Mouse (Mus musculus) hindbrain, embryonic 13.5 days (tissue): Measurements from ENCODE around the gene Dpm3. TPM values are rescaled to one million over a fixed set of nuclear protein-coding genes. Genes with fewer than 3 reads are reported as not detected.

ENCODE experiments used
- ATAC-seq: fragments of 200-750 bp; cut with Nextera tagmentation; 2 replicates; pipeline ENCODE4 v1.8.0; 2017; ENCODE audit warnings: moderate TSS enrichment; ENCODE audit not compliant: low FRiP score
- H3K27ac ChIP-seq: fragments of 300-500 bp; sonication (generic); 2 replicates; pipeline ENCODE4 v1.5.1; 2015; ENCODE audit warnings: inconsistent platforms, mild to moderate bottlenecking, moderate library complexity
- H3K27me3 ChIP-seq: fragments of 300-500 bp; sonication (generic); 2 replicates; pipeline ENCODE4 v1.6.1; 2015; ENCODE audit warnings: mild to moderate bottlenecking, inconsistent platforms
- H3K36me3 ChIP-seq: fragments of 300-500 bp; sonication (generic); 2 replicates; pipeline ENCODE4 v1.6.1; 2015; ENCODE audit warnings: mild to moderate bottlenecking, inconsistent platforms
- H3K4me1 ChIP-seq: fragments of 300-500 bp; sonication (generic); replicated peaks from 2 replicates; pipeline ENCODE4 v1.6.1; 2015; ENCODE audit warnings: inconsistent platforms
- H3K4me2 ChIP-seq: fragments of 300-500 bp; sonication (generic); 2 replicates; pipeline ENCODE4 v1.6.1; 2015; ENCODE audit warnings: inconsistent platforms, mild to moderate bottlenecking, moderate library complexity
- H3K4me3 ChIP-seq: fragments of 300-500 bp; sonication (generic); 2 replicates; pipeline ENCODE4 v1.5.1; 2015; ENCODE audit warnings: mild to moderate bottlenecking, inconsistent platforms
- H3K9ac ChIP-seq: fragments of 300-500 bp; sonication (generic); 2 replicates; pipeline ENCODE4 v1.6.1; 2015; ENCODE audit warnings: mild to moderate bottlenecking, inconsistent platforms
- H3K9me3 ChIP-seq: fragments of 300-500 bp; sonication (generic); 2 replicates; pipeline ENCODE4 v1.6.1; 2016; ENCODE audit warnings: inconsistent platforms
- WGBS: fragments of 180-500 bp; shearing (Covaris S2); methylation state at CpG from one replicate; pipeline ENCODE4 v1.1.7; 2015; 5-methylcytosine and 5-hydroxymethylcytosine counted together
- polyA plus RNA-seq: library from polyadenylated mRNA; unstranded; fragments of >200 nt; fragmentation: Nextera tagmentation; extraction: Ambion mirVana; gene quantifications from 2 replicates; pipeline ENCODE4 v1.2.1, GENCODE M21; 2015

Gene Dpm3
- polyA plus RNA-seq, 1 experiment from 2014 or later: 76.2 TPM

- H3K36me3 ChIP-seq: peaks cover 16% of the 10 kb centered on the region
- peaks cover 7% of the 10 kb centered on the region; the same call in 1 of the 2 replicates for H3K27me3 ChIP-seq
- 25% methylated on average over 7 of the region's 7 CpGs for WGBS
- no peak overlapping the region for H3K9ac ChIP-seq
- H3K9me3 ChIP-seq: no peaks in the 10 kb centered on the region
- no peak overlapping the region for H3K4me3 ChIP-seq
- no peak overlapping the region for H3K4me2 ChIP-seq
- peaks cover 38% of the 10 kb centered on the region for H3K4me1 ChIP-seq
- no peak for ATAC-seq
- no peak overlapping the region for H3K27ac ChIP-seq
Observed at GRCm38 (mm10) chr3:89250435-89251040, 8.6 kb upstream of the Dpm3 start.

- Histone ChIP-seq H3K9me3 (no peaks in the 10 kb centered on the region), H3K4me1 (peaks cover 32% of the 10 kb centered on the region), H3K27ac (no peak overlapping the region), H3K4me2 (peak overlapping the region; percentile 33), H3K27me3 (peaks cover 10% of the 10 kb centered on the region; the same call in 1 of the 2 replicates), H3K9ac (peak overlapping the region; percentile 5; the same call in 1 of the 2 replicates), H3K4me3 (no peak overlapping the region), H3K36me3 (peaks cover 16% of the 10 kb centered on the region)
- ATAC-seq: peak; percentile 12; the same call in 1 of the 2 replicates
- 14% methylated on average over 17 of the region's 17 CpGs for WGBS
Observed at GRCm38 (mm10) chr3:89251365-89251895, 7.7 kb upstream of the Dpm3 start.

GRCm38 (mm10) chr3:89254994-89255393, 4.2 kb upstream of the Dpm3 start:
- Histone ChIP-seq H3K4me1 (peaks cover 18% of the 10 kb centered on the region), H3K27ac (no peak overlapping the region), H3K9ac (no peak overlapping the region), H3K36me3 (0 out of 2 replicates have a peak, but pooled peaks cover under 1% of the 10 kb centered on the region), H3K27me3 (peaks cover 10% of the 10 kb centered on the region; the same call in 1 of the 2 replicates), H3K4me2 (no peak overlapping the region), H3K4me3 (no peak overlapping the region), H3K9me3 (no peaks in the 10 kb centered on the region)
- ATAC-seq: no peak
- WGBS: 89% methylated on average over 5 of the region's 5 CpGs

GRCm38 (mm10) chr3:89256177-89256576, 3.0 kb upstream of the Dpm3 start:
- Histone ChIP-seq H3K27ac (no peak overlapping the region), H3K9me3 (no peaks in the 10 kb centered on the region), H3K4me3 (no peak overlapping the region), H3K4me1 (peaks cover 8% of the 10 kb centered on the region), H3K9ac (no peak overlapping the region), H3K27me3 (peaks cover 10% of the 10 kb centered on the region; the same call in 1 of the 2 replicates), H3K4me2 (no peak overlapping the region), H3K36me3 (no peaks in the 10 kb centered on the region)
- 81% methylated on average over 5 of the region's 5 CpGs for WGBS
- ATAC-seq: no peak

- Histone ChIP-seq H3K27me3 (peaks cover 3% of the 10 kb centered on the region; the same call in 1 of the 2 replicates), H3K9me3 (no peaks in the 10 kb centered on the region), H3K4me1 (no peaks in the 10 kb centered on the region), H3K4me3 (no peak overlapping the region), H3K4me2 (no peak overlapping the region), H3K27ac (no peak overlapping the region), H3K9ac (no peak overlapping the region), H3K36me3 (no peaks in the 10 kb centered on the region)
- no peak for ATAC-seq
- WGBS: 58% methylated on average over 3 of the region's 3 CpGs
Observed at GRCm38 (mm10) chr3:89260211-89260610, 1.1 kb downstream of the Dpm3 start.

- Histone ChIP-seq H3K9ac (no peak overlapping the region), H3K27ac (no peak overlapping the region), H3K4me1 (peaks cover 13% of the 10 kb centered on the region), H3K4me3 (no peak overlapping the region), H3K36me3 (no peaks in the 10 kb centered on the region), H3K27me3 (no peaks in the 10 kb centered on the region; the same call in 1 of the 2 replicates), H3K9me3 (no peaks in the 10 kb centered on the region), H3K4me2 (no peak overlapping the region)
- no peak for ATAC-seq
- WGBS: 79% methylated on average over 10 of the region's 10 CpGs
Observed at GRCm38 (mm10) chr3:89262417-89262816, 3.3 kb downstream of the Dpm3 start.

- H3K4me1 ChIP-seq: peaks cover 45% of the 10 kb centered on the region
- H3K4me2 ChIP-seq: peak overlapping the region; percentile 96
- WGBS: under 1% methylated on average over 20 of the region's 20 CpGs
- peak overlapping the region; percentile 88 for H3K9ac ChIP-seq
- peak overlapping the region; percentile 75 for H3K4me3 ChIP-seq
- peak; percentile 85 for ATAC-seq
- H3K27me3 ChIP-seq: peaks cover 4% of the 10 kb centered on the region; the same call in 1 of the 2 replicates
- H3K9me3 ChIP-seq: no peaks in the 10 kb centered on the region
- H3K27ac ChIP-seq: peak overlapping the region; percentile 78
- H3K36me3 ChIP-seq: no peaks in the 10 kb centered on the region
Observed at GRCm38 (mm10) chr3:89266439-89266893, 7.3 kb downstream of the Dpm3 start.

- H3K27me3 ChIP-seq: peaks cover 14% of the 10 kb centered on the region
- H3K9ac ChIP-seq: peak overlapping the region; percentile 78; the same call in 1 of the 2 replicates
- H3K27ac ChIP-seq: no peak overlapping the region
- H3K4me2 ChIP-seq: 0 out of 2 replicates have a peak overlapping the region, but pooled peaks have one; percentile 70
- H3K36me3 ChIP-seq: no peaks in the 10 kb centered on the region
- H3K4me3 ChIP-seq: peak overlapping the region; percentile 51; the same call in 1 of the 2 replicates
- H3K4me1 ChIP-seq: peaks cover 48% of the 10 kb centered on the region
- WGBS: 57% methylated on average over 8 of the region's 8 CpGs
- H3K9me3 ChIP-seq: no peaks in the 10 kb centered on the region
- no peak for ATAC-seq
Observed at GRCm38 (mm10) chr3:89268916-89269315, 9.8 kb downstream of the Dpm3 start.

GRCm38 (mm10) chr3:89270051-89270755, 11.0 kb downstream of the Dpm3 start, which contains the start of gene Slc50a1:
Gene Slc50a1, minus strand, starts transcription at chr3:89270570.
- Histone ChIP-seq H3K4me2 (peak within 1 kb of the TSS; percentile 70), H3K9me3 (no peaks in the 10 kb centered on the region), H3K27me3 (peaks cover 14% of the 10 kb centered on the region), H3K4me3 (peak within 1 kb of the TSS; percentile 51), H3K9ac (peak within 1 kb of the TSS; percentile 78), H3K27ac (peak within 1 kb of the TSS; percentile 81), H3K36me3 (no peaks in the 10 kb centered on the region), H3K4me1 (peaks cover 48% of the 10 kb centered on the region)
- peak; percentile 47 for ATAC-seq
- 5% methylated on average over 39 of the region's 39 CpGs for WGBS

GRCm38 (mm10) chr3:89270891-89271290, 11.7 kb downstream of the Dpm3 start:
- no peak for ATAC-seq
- Histone ChIP-seq H3K4me2 (peak overlapping the region; percentile 70), H3K9me3 (no peaks in the 10 kb centered on the region), H3K36me3 (no peaks in the 10 kb centered on the region), H3K27ac (peak overlapping the region; percentile 81; the same call in 1 of the 2 replicates), H3K4me3 (peak overlapping the region; percentile 51), H3K4me1 (peaks cover 46% of the 10 kb centered on the region), H3K27me3 (peaks cover 19% of the 10 kb centered on the region), H3K9ac (peak overlapping the region; percentile 78)
- 71% methylated on average over 6 of the region's 6 CpGs for WGBS

GRCm38 (mm10) chr3:89271760-89272159, 12.6 kb downstream of the Dpm3 start:
- Histone ChIP-seq H3K4me2 (no peak overlapping the region), H3K36me3 (no peaks in the 10 kb centered on the region), H3K27me3 (peaks cover 27% of the 10 kb centered on the region), H3K4me1 (peaks cover 42% of the 10 kb centered on the region), H3K4me3 (no peak overlapping the region), H3K9ac (peak overlapping the region; percentile 7; the same call in 1 of the 2 replicates), H3K9me3 (no peaks in the 10 kb centered on the region), H3K27ac (no peak overlapping the region)
- no peak for ATAC-seq
- 67% methylated on average over 6 of the region's 6 CpGs for WGBS

- no peak for ATAC-seq
- H3K27me3 ChIP-seq: peaks cover 59% of the 10 kb centered on the region
- H3K4me1 ChIP-seq: peaks cover 35% of the 10 kb centered on the region
- WGBS: 92% methylated on average over 13 of the region's 13 CpGs
- H3K4me2 ChIP-seq: no peak overlapping the region
- no peak overlapping the region for H3K4me3 ChIP-seq
- no peak overlapping the region for H3K9ac ChIP-seq
- H3K36me3 ChIP-seq: no peaks in the 10 kb centered on the region
- no peak overlapping the region for H3K27ac ChIP-seq
- no peaks in the 10 kb centered on the region for H3K9me3 ChIP-seq
Observed at GRCm38 (mm10) chr3:89276061-89276460, 16.9 kb downstream of the Dpm3 start.
